Mouse (Mus musculus): Measurements from ENCODE around the gene Adh7. TPM values are rescaled to one million over a fixed set of nuclear protein-coding genes. Genes with fewer than 3 reads are reported as not detected.

Gene Adh7
- polyA plus RNA-seq, 1 experiment from 2014 or later = 31.3 TPM

- Histone ChIP-seq H3K4me2 (replicated peaks; ENCODE audit: low read depth) (peak overlapping the region; percentile 43), H3K36me3 (ENCODE audit: control insufficient read depth, insufficient read depth, low read length) (no peaks in the 10 kb centered on the region), H3K9me3 (ENCODE audit: control insufficient read depth, low read length) (no peaks in the 10 kb centered on the region), H3K27ac (replicated peaks) (no peak overlapping the region), H3K9ac (ENCODE audit: low read length) (peak overlapping the region; percentile 35; the same call in 1 of the 2 replicates), H3K4me3 (ENCODE audit: low read depth, low read length) (peak overlapping the region; percentile 19; the same call in 1 of the 2 replicates), H3K4me1 (replicated peaks; ENCODE audit: control insufficient read depth, insufficient read depth) (no peaks in the 10 kb centered on the region), H3K27me3 (ENCODE audit: control insufficient read depth, insufficient read depth, low read length) (no peaks in the 10 kb centered on the region)
- DNase-seq (ENCODE audit: low spot score) (peak; percentile 87), ATAC-seq (ENCODE audit: low FRiP score, low TSS enrichment) (peak; percentile 90)
- peak; percentile 99 for TF ChIP-seq CTCF (IDR thresholded peaks at IDR 0.05; ENCODE audit: low read depth)
- no peak for TF ChIP-seq EP300 (optimal IDR thresholded peaks at IDR 0.05)
- 24% methylated on average over 20 of the region's 20 CpGs for WGBS
Observed at GRCm38 (mm10) chr3:138197973-138198721, 19.4 kb upstream of the Adh7 start.

- no peak overlapping the region for H3K4me3 ChIP-seq (ENCODE audit: low read depth, low read length)
- H3K27ac ChIP-seq (replicated peaks) = no peak overlapping the region
- no peaks in the 10 kb centered on the region for H3K36me3 ChIP-seq (ENCODE audit: control insufficient read depth, insufficient read depth, low read length)
- no peaks in the 10 kb centered on the region for H3K4me1 ChIP-seq (replicated peaks; ENCODE audit: control insufficient read depth, insufficient read depth)
- H3K9me3 ChIP-seq (ENCODE audit: control insufficient read depth, low read length) = no peaks in the 10 kb centered on the region
- DNase-seq (ENCODE audit: low spot score) (no peak), ATAC-seq (ENCODE audit: low FRiP score, low TSS enrichment) (no peak)
- no peak overlapping the region for H3K9ac ChIP-seq (ENCODE audit: low read length)
- no peaks in the 10 kb centered on the region for H3K27me3 ChIP-seq (ENCODE audit: control insufficient read depth, insufficient read depth, low read length)
- TF ChIP-seq EP300 (optimal IDR thresholded peaks at IDR 0.05) = no peak
- no peak for TF ChIP-seq CTCF (IDR thresholded peaks at IDR 0.05; ENCODE audit: low read depth)
- 79% methylated on average over 7 of the region's 7 CpGs for WGBS
- no peak overlapping the region for H3K4me2 ChIP-seq (replicated peaks; ENCODE audit: low read depth)
Observed at GRCm38 (mm10) chr3:138198722-138199068, 18.9 kb upstream of the Adh7 start.

GRCm38 (mm10) chr3:138208821-138209220 lies 8.7 kb upstream of the Adh7 start:
- Histone ChIP-seq H3K27me3 (ENCODE audit: control insufficient read depth, insufficient read depth, low read length) (no peaks in the 10 kb centered on the region), H3K9ac (ENCODE audit: low read length) (no peak overlapping the region), H3K4me1 (replicated peaks; ENCODE audit: control insufficient read depth, insufficient read depth) (no peaks in the 10 kb centered on the region), H3K9me3 (ENCODE audit: control insufficient read depth, low read length) (no peaks in the 10 kb centered on the region), H3K4me3 (ENCODE audit: low read depth, low read length) (no peak overlapping the region), H3K27ac (replicated peaks) (no peak overlapping the region), H3K4me2 (replicated peaks; ENCODE audit: low read depth) (no peak overlapping the region), H3K36me3 (ENCODE audit: control insufficient read depth, insufficient read depth, low read length) (no peaks in the 10 kb centered on the region)
- DNase-seq (ENCODE audit: low spot score) = no peak
- TF ChIP-seq CTCF (IDR thresholded peaks at IDR 0.05; ENCODE audit: low read depth) (no peak), EP300 (optimal IDR thresholded peaks at IDR 0.05) (no peak)
- ATAC-seq (ENCODE audit: low FRiP score, low TSS enrichment) = no peak
- 78% methylated on average over 3 of the region's 3 CpGs for WGBS

- no peak for TF ChIP-seq CTCF (IDR thresholded peaks at IDR 0.05; ENCODE audit: low read depth)
- no peak for TF ChIP-seq EP300 (optimal IDR thresholded peaks at IDR 0.05)
- no peaks in the 10 kb centered on the region for H3K27me3 ChIP-seq (ENCODE audit: control insufficient read depth, insufficient read depth, low read length)
- WGBS = 75% methylated on average over 5 of the region's 5 CpGs
- H3K4me3 ChIP-seq (ENCODE audit: low read depth, low read length) = no peak overlapping the region
- H3K9me3 ChIP-seq (ENCODE audit: control insufficient read depth, low read length) = no peaks in the 10 kb centered on the region
- ATAC-seq (ENCODE audit: low FRiP score, low TSS enrichment) (peak; percentile 92), DNase-seq (ENCODE audit: low spot score) (peak; percentile 33)
- H3K36me3 ChIP-seq (ENCODE audit: control insufficient read depth, insufficient read depth, low read length) = no peaks in the 10 kb centered on the region
- 0 out of 2 replicates have a peak, but pooled peaks cover 3% of the 10 kb centered on the region for H3K4me1 ChIP-seq (replicated peaks; ENCODE audit: control insufficient read depth, insufficient read depth)
- no peak overlapping the region for H3K27ac ChIP-seq (replicated peaks)
- H3K9ac ChIP-seq (ENCODE audit: low read length) = no peak overlapping the region
- H3K4me2 ChIP-seq (replicated peaks; ENCODE audit: low read depth) = no peak overlapping the region
Observed at GRCm38 (mm10) chr3:138210432-138211075, 7.0 kb upstream of the Adh7 start.

- no peaks in the 10 kb centered on the region for H3K36me3 ChIP-seq (ENCODE audit: control insufficient read depth, insufficient read depth, low read length)
- TF ChIP-seq EP300 (optimal IDR thresholded peaks at IDR 0.05) (no peak), CTCF (IDR thresholded peaks at IDR 0.05; ENCODE audit: low read depth) (no peak)
- 72% methylated on average over 4 of the region's 4 CpGs for WGBS
- no peaks in the 10 kb centered on the region for H3K27me3 ChIP-seq (ENCODE audit: control insufficient read depth, insufficient read depth, low read length)
- no peak overlapping the region for H3K9ac ChIP-seq (ENCODE audit: low read length)
- DNase-seq (ENCODE audit: low spot score) = no peak
- H3K4me2 ChIP-seq (replicated peaks; ENCODE audit: low read depth) = no peak overlapping the region
- 0 out of 2 replicates have a peak, but pooled peaks cover 3% of the 10 kb centered on the region for H3K4me1 ChIP-seq (replicated peaks; ENCODE audit: control insufficient read depth, insufficient read depth)
- ATAC-seq (ENCODE audit: low FRiP score, low TSS enrichment) = no peak
- H3K27ac ChIP-seq (replicated peaks) = no peak overlapping the region
- H3K9me3 ChIP-seq (ENCODE audit: control insufficient read depth, low read length) = no peaks in the 10 kb centered on the region
- H3K4me3 ChIP-seq (ENCODE audit: low read depth, low read length) = no peak overlapping the region
Observed at GRCm38 (mm10) chr3:138212431-138212951, 5.1 kb upstream of the Adh7 start.
